ENCODE assay signal across 14 mouse cellular contexts in genomic region chr6:121508266-121508665, GRCm38 (mm10). TPM values are rescaled to one million over a fixed set of nuclear protein-coding genes. Genes with fewer than 3 reads are reported as not detected.
DNase-seq lines count a peak whose midpoint lies in the region; TF ChIP-seq lines count a peak whose summit lies in the region.
"Had no signal": no experiment of that assay in that cellular context is flagged by ENCODE, and none has a peak within 500 bp of the region (broad histone marks: within the 10 kb centered on the region; RNA-seq: fewer than 3 reads in every experiment).

No protein-coding gene starts in this region.

- H3K27ac ChIP-seq in left cerebral cortex, adult 2 months: no peak overlapping the region
- no peak overlapping the region for H3K27ac ChIP-seq in ES-E14 (ENCODE audit: insufficient read depth, low read depth, low read length, poor library complexity, severe bottlenecking)
- H3K27ac ChIP-seq: kidney, embryonic 15.5 days had no signal

- peak; percentile 42 for TF ChIP-seq CTCF in left cerebral cortex, adult 2 months (IDR thresholded peaks at IDR 0.05)

- in situ Hi-C loops in ES-E14 (cut with MboI; ENCODE audit: low sequenced_read_pairs in 2 of 2, unreplicated experiment in 2 of 2): no loop called here

- DNase-seq in adrenal gland, postnatal 10 days: peak; percentile 12
- DNase-seq in adrenal gland, adult 2 months: no peak
- no peak for DNase-seq in left cerebral cortex, adult 2 months (ENCODE audit: extremely low spot score in 1 of 2, low spot score in 2 of 2)
- no peak for DNase-seq in left cerebral cortex, postnatal 36 days (ENCODE audit: low spot score in 2 of 2)
- peak; percentile 40 for DNase-seq in ES-E14 (ENCODE audit: low read depth, low spot score)
- DNase-seq in embryo, embryonic 11 days: peak; percentile 41
- DNase-seq in urinary bladder, postnatal 25 days (ENCODE audit: low spot score): no peak
- DNase-seq in testis, postnatal 14 days (ENCODE audit: low spot score): no peak
- DNase-seq: B cell, adult 2 months; gastrocnemius, postnatal 36 days; heart, postnatal 10 days; midbrain, embryonic 14.5 days had no signal

- H3K36me3 ChIP-seq in ES-E14 (ENCODE audit: control insufficient read depth, insufficient read depth, low read length, poor library complexity, severe bottlenecking): no peaks in the 10 kb centered on the region
- H3K36me3 ChIP-seq: kidney, embryonic 15.5 days had no signal

- intact Hi-C loops in left cerebral cortex, adult 2 months (cut with DNase I): no loop called here
- intact Hi-C loops in left cerebral cortex, postnatal 36 days (cut with DNase I): no loop called here

- no peaks in the 10 kb centered on the region for H3K9me3 ChIP-seq in ES-E14 (ENCODE audit: control insufficient read depth, insufficient read depth, low read depth, low read length)
- H3K9me3 ChIP-seq: kidney, embryonic 15.5 days had no signal

- no peak overlapping the region for H3K4me3 ChIP-seq in left cerebral cortex, adult 2 months
- no peak overlapping the region for H3K4me3 ChIP-seq in ES-E14 (ENCODE audit: insufficient read depth in 1 of 2, low read depth in 1 of 2, low read length in 2 of 2, poor library complexity in 1 of 2, severe bottlenecking in 1 of 2)
- H3K4me3 ChIP-seq: kidney, embryonic 15.5 days had no signal

- H3K4me1 ChIP-seq in ES-E14 (ENCODE audit: control insufficient read depth in 2 of 2, insufficient read depth in 2 of 2, low read length in 2 of 2, poor library complexity in 1 of 2): no peaks in the 10 kb centered on the region
- H3K4me1 ChIP-seq: kidney, embryonic 15.5 days had no signal

- no peak overlapping the region for H3K9ac ChIP-seq in ES-E14 (ENCODE audit: insufficient read depth, low read depth, low read length, poor library complexity, severe bottlenecking)
- H3K9ac ChIP-seq: kidney, embryonic 15.5 days had no signal

TF ChIP-seq in ES-E14, 5 proteins besides CTCF, POLR2A, EP300 and RAD21:
- TF ChIP-seq ZNF384 (IDR thresholded peaks at IDR 0.05; ENCODE audit: low read depth, low read length) (no peak), HCFC1 (IDR thresholded peaks at IDR 0.05; ENCODE audit: borderline replicate concordance, insufficient read depth, low read length) (no peak), ZC3H11A (IDR thresholded peaks at IDR 0.05; ENCODE audit: borderline replicate concordance, low read depth, low read length) (no peak), MAFK (IDR thresholded peaks at IDR 0.05; ENCODE audit: insufficient read depth, low read depth, low read length) (no peak), CHD2 (IDR thresholded peaks at IDR 0.05; ENCODE audit: low read depth, low read length) (no peak)

RNA-seq across cellular contexts. Expression of gene Iqsec3, which starts 34.8 kb away (rescaled TPM):
- 1 to 10 TPM; 3.1 to 4.5 TPM for total RNA-seq in adrenal gland, postnatal 10 days (2021)
- total RNA-seq in adrenal gland, adult 2 months (2021): 1 to 10 TPM; 3.6 to 6.3 TPM
- polyA plus RNA-seq in adrenal gland, adult 2 months (2012; rRNA removed): 4.9 and 5.6 TPM in 2 replicates
- 100 to 1,000 TPM; 116 to 121 TPM for total RNA-seq in left cerebral cortex, adult 2 months (2021)
- 100 to 1,000 TPM; 101 to 112 TPM for total RNA-seq in left cerebral cortex, postnatal 36 days (2021)
- 0.18 and 0.26 TPM in 2 replicates for total RNA-seq in ES-E14 (2012; rRNA removed)
- polyA plus RNA-seq: liver, embryonic 16.5 days had no signal

Comparison
In these comparisons a context has a peak if more than half of its experiments do, and no peak if none do; other contexts are left out.
1. DNase-seq: peak in adrenal gland, postnatal 10 days (single experiment), ES-E14 (single experiment) and embryo, embryonic 11 days (single experiment); none in adrenal gland, adult 2 months (single experiment), left cerebral cortex, adult 2 months (0 of 2), left cerebral cortex, postnatal 36 days (0 of 2), urinary bladder, postnatal 25 days (single experiment) and testis, postnatal 14 days (single experiment).
2. RNA of gene Iqsec3, which starts 34.8 kb away (total RNA-seq): 116 to 121 TPM in left cerebral cortex, adult 2 months and 101 to 112 TPM in left cerebral cortex, postnatal 36 days; 3.6 to 6.3 TPM in adrenal gland, adult 2 months, 3.1 to 4.5 TPM in adrenal gland, postnatal 10 days and 0.18 to 0.26 TPM in ES-E14; every median in the first group is over 10 times any median in the second.